Mouse (Mus musculus) erythroid progenitor cell, adult 5-6 weeks (primary cell): ENCODE data around the gene Ccl17. TPM values are rescaled to one million over a fixed set of nuclear protein-coding genes. Genes with fewer than 3 reads are reported as not detected.

ENCODE experiments used
- ATAC-seq: replicated peaks from 2 replicates; pipeline ENCODE4 v1.8.0; 2016; ENCODE audit warnings: moderate number of reproducible peaks, mild to moderate bottlenecking, moderate TSS enrichment, inconsistent platforms; ENCODE audit not compliant: poor library complexity, low FRiP score, severe bottlenecking
- total RNA-seq, 2 experiments: library from RNA; stranded (forward) in 1 of 2; stranded (reverse) in 1 of 2; fragments of 150-400 nt in 1 of 2; fragments of 186-747, 209-891 nt in 1 of 2; gene quantifications; 2 replicates each; pipeline versions ENCODE4 v1.2.3 to v1.2.4; 2015 to 2017; ENCODE audit warnings: low replicate concordance in 2 of 2

Ccl17 gene
- total RNA-seq (2015; ENCODE audit: low replicate concordance): not detected in 2 replicates
- not detected in 2 replicates for total RNA-seq (2017; ENCODE audit: low replicate concordance)

- no peak for ATAC-seq
Observed at GRCm38 (mm10) chr8:94810153-94810552, at the start of gene Ccl17. Gene Ccl17, plus strand, starts transcription at chr8:94810453.

- no peak for ATAC-seq
Observed at GRCm38 (mm10) chr8:94767035-94767434, 43.2 kb upstream of the Ccl17 start.

GRCm38 (mm10) chr8:94770945-94771344 is 39.3 kb upstream of the Ccl17 start:
- ATAC-seq: peak; percentile 75

GRCm38 (mm10) chr8:94771941-94772670 is 38.1 kb upstream of the Ccl17 start, which contains the start of gene Cx3cl1:
Gene Cx3cl1, plus strand, starts transcription at chr8:94772009.
- no peak for ATAC-seq

GRCm38 (mm10) chr8:94773048-94773447 is 37.2 kb upstream of the Ccl17 start:
- ATAC-seq: no peak

GRCm38 (mm10) chr8:94773700-94774171 is 36.5 kb upstream of the Ccl17 start:
- no peak for ATAC-seq

GRCm38 (mm10) chr8:94774601-94775000 is 35.7 kb upstream of the Ccl17 start:
- no peak for ATAC-seq

- no peak for ATAC-seq
Observed at GRCm38 (mm10) chr8:94776346-94776745, 33.9 kb upstream of the Ccl17 start.

- ATAC-seq: no peak
Observed at GRCm38 (mm10) chr8:94778036-94778435, 32.2 kb upstream of the Ccl17 start.

- no peak for ATAC-seq
Observed at GRCm38 (mm10) chr8:94778473-94778872, 31.8 kb upstream of the Ccl17 start.

- ATAC-seq: no peak
Observed at GRCm38 (mm10) chr8:94778895-94779533, 31.2 kb upstream of the Ccl17 start.

- no peak for ATAC-seq
Observed at GRCm38 (mm10) chr8:94779534-94780294, 30.5 kb upstream of the Ccl17 start.

- ATAC-seq: no peak
Observed at GRCm38 (mm10) chr8:94780491-94781154, 29.6 kb upstream of the Ccl17 start.

GRCm38 (mm10) chr8:94781155-94781837 is 29.0 kb upstream of the Ccl17 start:
- no peak for ATAC-seq

GRCm38 (mm10) chr8:94781838-94782235 is 28.4 kb upstream of the Ccl17 start:
- ATAC-seq: no peak

- ATAC-seq: no peak
Observed at GRCm38 (mm10) chr8:94783890-94784289, 26.4 kb upstream of the Ccl17 start.

- peak; percentile 60 for ATAC-seq
Observed at GRCm38 (mm10) chr8:94785247-94785985, 24.8 kb upstream of the Ccl17 start.

- no peak for ATAC-seq
Observed at GRCm38 (mm10) chr8:94785995-94786595, 24.2 kb upstream of the Ccl17 start.
